Mouse (Mus musculus) cerebellum, adult 8-10 months (tissue): Measurements from ENCODE around the gene Anapc15.

ENCODE experiments used
- DNase-seq: peaks from one replicate; pipeline ENCODE4 v3.0.0; 2022

Anapc15 gene

DNA sequence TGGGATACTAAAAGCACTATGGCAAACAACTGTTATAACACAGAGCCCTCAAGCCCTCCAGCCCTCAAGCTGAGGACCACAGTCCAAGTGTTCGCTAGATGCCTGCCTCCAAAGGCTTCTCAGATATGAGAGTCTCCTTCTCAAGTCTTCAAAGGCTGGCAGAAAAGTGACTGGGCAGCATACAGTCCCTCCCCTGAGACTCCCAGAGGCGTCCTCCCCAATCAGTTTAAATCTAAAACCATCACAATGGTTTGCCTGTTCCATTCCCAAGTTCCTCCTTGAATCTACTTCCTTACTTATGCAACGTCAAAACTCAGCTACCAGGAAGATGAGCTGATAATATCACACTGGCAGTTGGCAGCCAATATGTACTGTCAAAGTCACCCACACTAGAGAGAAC is at the start of gene Anapc15:
TSS of gene Anapc15 (plus strand) at position 301 of the 400 bp plus-strand sequence.
- DNase-seq = no peak

DNA sequence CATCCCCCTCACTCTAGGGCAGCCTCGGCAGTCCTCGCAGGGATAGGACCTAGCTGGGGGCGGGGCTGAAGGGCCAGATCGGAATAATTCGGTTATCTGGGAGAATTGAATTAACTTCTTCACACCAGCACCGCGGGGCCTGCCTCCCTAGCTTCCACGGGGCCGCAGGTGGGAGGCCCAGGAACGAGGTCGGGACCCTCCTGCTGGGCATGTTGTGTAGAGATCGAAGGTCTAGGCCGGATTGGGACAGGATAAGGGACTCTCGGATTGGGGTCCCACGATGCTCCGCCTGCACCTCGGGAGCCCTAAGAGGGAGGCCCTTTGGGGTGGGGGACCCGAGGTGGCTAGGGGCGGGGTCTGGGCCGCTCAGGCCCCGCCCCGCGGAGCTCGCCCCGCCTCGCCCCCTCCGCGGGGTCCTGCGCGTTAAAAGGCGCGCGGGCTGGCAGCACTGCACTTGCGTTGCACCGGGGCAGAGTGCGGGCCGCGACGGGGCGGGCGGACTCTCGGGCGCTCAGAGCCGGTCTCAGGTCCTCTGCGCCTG is 45.6 kb upstream of the Anapc15 start, which contains the start of gene Phox2a:
TSS of gene Phox2a (plus strand) at position 453 of the 541 bp plus-strand sequence.
- no peak for DNase-seq

DNA sequence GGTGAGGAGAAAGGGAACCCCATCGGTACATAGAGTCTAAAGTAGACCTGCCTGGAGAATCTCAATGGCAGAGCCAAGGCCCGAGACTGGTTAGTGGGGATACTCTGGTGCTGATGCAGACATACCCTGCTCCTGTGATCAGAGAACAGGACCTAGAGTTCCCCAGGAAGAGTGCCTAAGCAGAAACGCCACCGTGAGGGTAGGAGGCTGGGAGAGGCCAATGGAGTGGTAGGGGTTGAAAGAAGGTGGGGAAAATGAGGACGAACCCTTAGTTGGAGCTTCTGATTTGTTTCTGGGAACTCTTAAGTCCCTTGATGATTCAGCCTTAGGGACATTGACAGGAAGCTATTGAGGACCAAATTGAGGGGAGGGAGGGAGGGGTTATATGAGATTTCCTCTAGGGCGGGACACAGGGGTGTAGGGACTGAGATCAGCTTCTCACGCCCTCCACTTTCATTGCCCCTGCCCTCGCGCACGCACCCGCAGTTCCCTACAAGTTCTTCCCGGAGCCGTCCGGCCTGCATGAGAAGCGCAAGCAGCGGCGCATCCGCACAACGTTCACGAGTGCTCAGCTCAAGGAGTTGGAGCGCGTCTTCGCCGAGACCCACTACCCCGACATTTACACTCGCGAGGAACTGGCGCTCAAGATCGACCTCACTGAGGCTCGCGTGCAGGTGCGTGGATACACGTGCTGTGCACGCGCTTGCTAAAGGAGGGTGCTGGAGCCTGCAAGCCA is 43.1 kb upstream of the Anapc15 start:
- DNase-seq = no peak

DNA sequence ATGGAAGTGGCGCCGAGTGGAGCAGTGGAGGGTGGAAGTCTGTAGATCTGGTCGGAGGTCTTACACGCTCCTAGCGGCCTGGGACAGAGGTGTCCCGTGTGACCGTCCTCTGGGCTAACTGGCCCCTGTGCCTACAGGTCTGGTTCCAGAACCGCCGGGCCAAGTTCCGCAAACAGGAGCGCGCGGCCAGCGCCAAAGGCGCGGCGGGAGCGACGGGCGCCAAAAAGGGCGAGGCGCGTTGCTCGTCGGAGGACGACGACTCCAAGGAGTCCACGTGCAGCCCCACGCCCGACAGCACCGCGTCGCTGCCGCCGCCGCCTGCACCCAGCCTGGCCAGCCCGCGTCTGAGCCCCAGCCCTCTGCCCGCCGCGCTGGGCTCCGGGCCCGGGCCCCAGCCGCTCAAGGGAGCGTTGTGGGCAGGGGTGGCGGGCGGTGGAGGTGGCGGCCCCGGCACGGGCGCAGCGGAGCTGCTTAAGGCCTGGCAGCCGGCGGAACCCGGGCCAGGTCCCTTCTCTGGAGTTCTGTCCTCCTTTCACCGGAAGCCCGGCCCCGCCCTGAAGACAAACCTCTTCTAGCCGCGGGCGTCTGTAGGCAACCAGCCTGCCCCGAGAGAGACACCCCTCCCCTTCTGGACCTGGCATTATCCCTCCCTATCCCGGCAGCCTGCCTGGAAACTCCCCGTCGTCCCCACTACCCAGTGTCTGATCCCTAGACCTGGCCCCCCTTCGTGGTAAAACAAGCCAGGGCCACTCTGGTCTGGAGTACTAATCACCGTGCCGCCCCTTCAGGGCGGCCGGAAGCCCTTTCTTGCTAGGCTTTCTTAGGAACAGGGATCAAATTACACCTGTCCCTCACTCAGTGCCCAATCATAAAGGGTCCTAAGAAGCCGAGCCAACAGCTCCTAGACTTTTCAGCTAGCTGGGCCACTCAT is 41.7 kb upstream of the Anapc15 start:
- DNase-seq = no peak

DNA sequence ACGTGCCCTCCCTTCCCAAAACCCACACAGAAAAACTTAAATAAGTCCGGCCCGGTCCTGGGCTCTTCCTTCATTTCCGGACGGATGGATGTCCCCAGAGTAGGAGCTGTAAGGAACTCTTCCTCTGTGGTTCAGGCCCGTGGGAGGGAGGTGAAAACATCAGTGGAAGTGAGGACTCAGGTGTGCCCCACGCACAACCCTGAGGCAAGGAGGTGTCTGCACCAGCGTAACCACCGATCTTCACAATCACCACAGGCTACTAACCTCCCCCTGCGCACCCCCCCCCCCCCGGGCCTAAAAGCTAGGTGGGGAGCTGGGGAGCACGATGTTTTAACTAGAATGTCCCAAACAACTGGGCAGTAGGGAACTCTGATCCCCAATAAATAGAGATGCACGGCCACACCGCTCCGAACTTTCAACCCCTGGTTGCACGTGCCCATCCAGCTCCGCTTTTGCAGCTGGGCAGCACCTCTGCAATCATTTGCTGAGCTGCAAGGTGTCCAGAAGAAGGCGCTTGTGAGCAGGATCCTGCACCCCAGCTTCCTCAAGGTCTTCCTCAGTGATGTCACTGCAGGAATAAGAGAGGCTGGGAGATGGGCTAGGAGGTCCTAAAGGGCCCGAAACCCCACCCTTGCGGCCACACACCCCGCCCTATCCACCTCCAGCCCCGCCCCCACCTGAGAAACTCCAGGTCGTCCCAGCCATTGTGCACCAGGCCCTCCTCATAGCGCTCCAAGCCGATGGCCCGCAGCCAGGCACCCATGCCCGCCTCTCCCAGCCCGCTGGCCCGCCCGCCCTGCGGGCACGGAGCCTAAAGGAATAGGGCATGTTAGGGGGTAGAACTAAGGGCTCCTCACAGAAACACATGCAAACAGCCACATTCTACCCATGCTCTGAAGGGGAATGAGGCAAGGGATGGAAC is 40.4 kb upstream of the Anapc15 start:
- no peak for DNase-seq

DNA sequence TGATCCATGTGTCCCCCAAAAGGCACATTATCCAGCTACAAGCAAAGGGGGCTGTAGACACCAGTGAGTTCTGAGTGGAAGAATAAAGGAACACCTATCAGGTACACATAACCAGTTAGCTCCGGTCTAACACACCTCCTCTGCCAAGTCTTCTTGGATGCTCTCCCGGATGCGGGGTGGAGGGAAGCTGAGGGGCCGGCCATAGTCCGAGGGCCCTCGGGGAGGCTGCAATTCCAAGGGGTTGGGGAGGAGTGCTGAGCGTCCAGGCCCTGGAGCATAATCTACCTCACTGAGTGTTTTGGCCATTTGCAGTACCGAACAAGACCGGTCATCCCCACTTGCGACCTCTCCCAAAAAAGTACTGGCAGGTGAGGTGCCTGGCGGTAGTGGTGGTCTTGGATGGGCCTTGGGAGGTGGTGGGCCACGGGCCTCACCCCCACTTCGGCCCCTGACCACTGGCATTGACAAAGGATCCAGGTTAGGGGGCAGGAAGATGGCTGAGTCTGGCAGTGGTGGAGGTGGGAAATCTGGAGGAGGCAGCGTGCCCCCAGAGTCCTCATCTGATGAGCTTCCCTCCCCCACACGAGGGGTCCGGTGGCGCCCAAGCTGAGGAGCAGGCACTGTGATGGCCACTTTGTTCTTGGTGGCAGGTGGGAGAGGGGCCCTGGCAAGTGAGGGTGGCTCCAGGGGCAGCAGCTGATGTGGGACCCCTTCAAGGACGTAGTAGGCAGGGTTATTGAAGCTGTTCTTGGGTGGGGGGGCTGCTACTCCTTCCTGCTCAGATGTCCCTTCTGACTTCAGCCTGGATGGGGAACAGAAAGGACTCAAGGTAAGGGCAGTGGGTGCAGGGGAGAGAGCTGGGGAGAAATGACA is 39.5 kb upstream of the Anapc15 start:
- no peak for DNase-seq

DNA sequence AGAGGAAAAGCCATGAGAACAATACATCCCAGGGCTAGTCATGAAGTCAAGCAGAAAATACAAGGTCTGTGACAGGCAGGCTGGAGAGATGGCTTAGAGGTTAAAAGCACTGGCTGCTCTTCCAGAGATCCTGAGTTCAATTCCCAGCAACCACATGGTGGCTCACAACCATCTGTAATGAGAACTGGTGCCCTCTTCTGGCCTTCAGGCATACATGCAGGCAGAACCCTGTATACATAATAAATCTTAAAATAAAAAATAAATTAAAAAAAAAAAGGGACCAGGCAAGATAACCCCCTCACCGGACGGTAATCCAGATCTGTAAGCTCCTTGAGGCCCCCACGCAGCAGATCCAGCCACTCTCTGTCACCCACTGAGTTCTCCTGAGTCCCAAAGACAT is 33.1 kb upstream of the Anapc15 start:
- no peak for DNase-seq

DNA sequence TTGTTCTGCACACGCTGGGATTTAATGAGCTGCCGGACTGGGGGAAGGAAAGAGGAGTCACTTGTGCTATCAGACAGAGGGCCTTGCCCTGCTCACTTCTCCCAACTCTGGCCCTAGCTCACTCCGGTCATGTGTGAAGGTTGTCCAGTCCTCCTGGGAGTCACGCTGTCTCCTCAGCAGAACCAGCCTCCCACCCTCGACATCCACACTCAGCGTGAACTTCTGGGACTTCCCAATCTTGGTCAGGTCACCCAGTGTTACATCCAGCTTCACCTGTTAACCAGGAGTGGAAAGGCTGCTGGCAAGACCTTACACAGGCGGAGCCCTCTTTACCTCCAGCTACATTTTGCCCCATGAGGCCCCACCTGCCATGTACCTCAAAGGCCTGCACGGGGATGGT is 32.1 kb upstream of the Anapc15 start:
- no peak for DNase-seq

DNA sequence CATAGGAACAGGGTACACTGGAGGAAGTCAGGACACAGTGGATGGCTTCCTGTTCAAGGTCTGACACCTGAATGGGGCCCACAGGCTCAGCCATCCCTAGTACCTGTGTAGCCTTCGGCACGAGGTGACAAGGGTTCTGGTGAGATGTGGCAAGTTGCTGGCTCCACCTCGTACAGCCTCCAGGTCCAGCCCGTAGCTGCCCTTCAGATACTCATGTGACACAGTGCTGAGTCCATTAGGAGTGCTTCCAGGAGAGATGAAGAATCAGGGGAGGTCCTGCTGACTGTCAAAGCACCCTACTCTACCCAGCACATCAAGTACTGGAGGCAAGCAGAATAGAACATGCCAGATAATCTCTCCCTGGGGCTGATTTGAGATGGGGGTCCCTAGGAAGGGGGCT is 31.1 kb upstream of the Anapc15 start:
- no peak for DNase-seq

DNA sequence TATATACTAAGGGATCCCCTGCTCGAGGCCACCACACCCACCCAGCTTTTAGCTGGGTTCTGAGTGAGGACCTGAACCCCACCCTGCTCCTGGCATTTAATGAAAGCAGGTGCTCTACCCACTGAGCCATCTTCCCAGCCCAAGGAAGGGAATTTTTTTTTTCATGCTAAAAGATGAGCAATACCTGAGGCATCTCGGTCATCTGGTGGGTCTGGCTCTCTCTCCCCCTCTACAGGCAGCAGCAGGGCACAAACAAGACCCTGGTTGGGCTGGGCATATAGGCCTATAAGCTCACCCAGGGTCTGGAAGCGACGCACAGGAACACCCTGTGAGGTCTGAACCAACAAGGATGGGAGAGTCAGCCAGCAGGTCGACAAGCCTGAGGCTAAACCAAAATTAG is 30.2 kb upstream of the Anapc15 start:
- DNase-seq = no peak

DNA sequence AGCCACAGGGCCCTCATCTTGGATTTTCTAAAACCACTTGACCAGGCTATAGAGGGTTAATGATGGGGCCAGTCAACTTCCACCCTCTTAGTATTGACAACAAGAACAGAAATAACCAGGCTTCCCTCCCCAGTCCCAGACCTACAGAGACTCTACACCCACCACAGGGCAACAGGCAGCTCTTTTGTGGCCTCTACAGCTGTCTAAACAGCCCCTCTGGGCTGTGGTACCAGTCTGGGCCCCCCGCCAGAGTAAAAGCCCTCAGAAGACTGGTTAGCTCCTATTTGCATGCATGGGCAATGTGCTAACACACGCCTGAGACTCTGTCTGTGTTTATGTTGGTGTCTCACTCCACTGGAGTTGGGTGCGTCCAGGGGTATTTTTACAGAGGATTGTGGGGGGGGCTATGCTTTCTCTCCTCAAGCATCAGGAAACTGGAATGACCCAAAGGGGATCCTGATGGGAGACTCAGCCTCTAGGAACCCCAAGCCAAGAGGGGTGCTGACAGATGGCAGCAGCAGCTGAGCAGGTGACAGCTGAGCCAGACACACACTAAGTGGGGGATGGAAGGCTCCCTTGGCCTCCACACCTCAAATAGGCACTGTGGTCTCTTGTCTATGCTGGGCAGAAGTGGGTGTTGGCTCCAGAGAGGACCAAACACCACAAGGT is 29.5 kb upstream of the Anapc15 start:
- DNase-seq = no peak

DNA sequence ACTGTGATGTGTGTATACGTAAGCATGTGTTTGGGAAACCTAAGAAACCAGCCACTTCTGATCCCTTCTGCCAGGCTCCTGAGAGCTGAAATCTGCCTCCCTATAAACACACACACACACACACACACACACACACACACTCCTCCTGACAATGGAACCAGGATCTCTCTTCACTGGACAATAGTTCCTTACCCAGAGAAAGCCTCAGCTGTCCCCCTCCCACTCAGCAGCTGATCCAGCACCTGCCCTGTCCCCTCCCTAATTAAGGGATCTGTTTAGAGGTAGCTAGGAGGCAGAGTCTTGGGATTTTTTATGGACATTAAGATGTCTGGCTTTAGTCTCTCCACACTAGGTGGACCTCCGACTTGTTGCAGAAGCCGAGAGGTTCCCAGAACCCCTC is 28.6 kb upstream of the Anapc15 start:
- no peak for DNase-seq

DNA sequence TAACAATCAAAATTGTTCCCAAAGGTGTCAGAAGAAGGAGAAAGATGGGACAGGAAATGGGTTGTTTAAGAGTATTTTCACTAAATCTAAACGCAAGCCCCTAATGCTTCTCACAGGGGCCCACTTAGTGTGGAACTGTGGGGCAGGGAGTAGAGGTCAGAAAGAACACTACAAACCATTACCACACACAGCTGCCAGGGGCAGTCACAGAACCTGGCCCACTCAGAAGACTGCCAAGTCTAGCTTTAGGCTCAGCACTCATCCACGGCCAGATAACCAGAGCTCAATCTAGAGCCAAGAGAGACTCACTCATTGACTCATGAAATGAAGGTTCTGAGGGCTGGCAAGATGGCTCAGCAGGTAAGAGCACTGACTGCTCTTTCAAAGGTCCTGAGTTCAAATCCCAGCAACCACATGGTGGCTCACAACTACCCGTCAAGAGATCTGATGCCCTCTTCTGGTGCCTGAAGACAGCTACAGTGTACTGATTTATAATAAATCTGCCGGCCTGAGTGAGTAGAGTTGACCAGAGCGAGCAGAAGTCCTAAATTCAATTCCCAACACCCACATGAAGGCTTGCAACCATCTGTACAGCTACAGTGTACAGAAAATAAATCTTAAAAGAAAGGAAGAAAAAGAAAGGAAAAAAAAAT is 27.9 kb upstream of the Anapc15 start:
- DNase-seq = no peak

DNA sequence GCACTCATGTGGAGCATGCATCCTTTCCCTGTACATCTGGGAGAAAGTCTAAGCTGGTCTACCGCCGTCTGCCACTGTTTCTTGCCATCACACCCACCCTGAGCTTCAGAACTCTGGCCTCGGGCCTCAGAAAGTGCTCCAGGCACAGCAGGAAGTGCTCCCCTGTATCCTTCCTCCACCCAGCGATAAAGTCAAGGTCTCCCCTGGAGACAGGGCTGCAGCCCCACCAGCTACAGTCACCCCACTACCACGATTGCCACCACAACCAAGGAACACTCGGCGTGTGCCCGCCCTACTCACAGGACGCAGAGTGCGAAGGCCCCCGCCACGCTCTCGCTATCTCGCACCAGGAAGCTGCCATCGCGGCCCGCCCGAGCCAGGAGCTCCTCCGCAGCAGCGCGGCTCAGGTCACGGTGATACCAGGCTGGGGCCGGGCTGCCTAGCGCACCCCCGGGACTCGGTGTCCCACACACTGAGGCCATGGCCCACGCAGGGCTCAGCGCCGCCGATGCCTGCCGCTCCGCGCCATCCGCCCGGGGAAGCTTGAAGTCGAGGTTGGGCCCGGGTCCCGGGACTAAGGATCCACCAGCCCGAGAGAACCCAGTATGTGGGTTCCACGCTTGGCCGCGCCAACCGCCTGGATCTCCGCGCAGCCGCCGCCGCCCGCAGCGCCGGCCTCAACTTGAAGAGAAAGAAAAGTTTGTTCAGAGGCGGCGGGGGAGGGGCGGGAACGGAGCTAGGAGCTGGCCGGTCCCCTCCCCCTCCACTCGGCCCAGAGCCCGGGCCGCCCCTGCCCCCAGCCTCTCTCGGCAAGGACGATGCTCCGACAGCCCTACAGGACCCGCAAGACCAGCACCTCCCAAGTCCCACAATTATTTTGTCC is 27.0 kb upstream of the Anapc15 start:
- DNase-seq = peak; percentile 28

DNA sequence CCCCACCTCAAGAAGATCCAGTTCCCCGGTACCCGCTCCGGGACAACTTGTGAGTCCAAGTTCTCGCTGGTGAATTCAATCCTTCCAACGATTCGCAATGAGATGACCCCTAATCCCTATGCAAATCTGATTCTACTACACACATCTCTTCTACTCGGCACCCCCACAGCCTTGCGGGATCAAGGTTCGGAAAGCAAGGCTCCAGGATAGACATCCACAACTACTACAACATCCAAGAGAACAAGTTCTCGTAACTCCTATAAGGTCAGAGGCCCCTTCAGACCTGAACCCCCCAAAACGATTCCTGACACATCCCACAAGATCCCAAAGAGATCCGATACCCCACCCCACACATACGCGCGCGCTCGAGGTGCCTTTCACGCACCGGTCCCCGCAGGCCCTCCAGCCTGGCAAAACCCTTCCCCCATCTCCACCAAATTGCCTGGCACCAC is 26.3 kb upstream of the Anapc15 start:
- no peak for DNase-seq

DNA sequence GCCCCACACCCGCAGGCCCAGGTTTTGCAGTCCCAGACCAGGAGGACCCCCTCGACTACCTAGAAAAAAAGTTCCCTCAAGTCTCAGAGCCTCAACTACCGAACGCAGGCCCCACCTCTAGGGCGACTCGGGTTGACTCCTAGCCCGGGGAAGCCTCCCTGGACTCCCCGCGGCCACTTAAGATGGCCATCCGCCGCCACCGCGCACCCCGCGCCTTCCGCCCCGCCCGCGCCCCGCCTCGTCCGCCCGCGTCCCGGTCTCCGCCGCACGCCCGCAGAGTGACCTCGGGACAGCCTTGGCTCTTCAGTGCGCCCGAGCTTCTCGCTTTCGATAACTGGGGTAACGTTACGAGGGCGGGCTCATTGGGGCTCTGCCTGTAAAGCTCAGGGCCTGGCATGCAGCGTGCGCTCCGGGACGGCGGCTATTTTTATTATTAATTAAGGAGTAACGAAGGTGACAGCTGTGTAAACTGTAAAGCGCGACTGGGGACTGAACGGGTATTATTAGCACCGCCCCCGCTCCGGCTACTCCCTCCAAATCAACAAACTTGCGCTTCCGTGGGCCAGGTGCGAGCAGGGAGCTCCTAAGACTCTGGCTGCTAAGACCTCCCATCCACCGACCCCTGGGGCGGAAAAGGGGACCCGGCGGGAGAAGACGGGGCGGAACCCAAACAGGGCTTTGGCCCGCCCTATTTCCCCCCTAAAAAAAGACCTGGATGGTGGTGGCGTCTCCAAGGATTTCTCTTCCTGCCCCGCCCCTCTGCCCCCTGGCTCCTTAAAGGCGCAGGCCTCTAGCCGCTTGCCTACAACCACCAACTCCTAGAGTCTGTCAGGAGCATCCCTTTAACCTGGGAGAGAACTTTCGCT is 25.7 kb upstream of the Anapc15 start, which contains the start of gene Inppl1:
TSS of gene Inppl1 (minus strand) at position 624 of the 866 bp plus-strand sequence.
- DNase-seq = peak; percentile 83

DNA sequence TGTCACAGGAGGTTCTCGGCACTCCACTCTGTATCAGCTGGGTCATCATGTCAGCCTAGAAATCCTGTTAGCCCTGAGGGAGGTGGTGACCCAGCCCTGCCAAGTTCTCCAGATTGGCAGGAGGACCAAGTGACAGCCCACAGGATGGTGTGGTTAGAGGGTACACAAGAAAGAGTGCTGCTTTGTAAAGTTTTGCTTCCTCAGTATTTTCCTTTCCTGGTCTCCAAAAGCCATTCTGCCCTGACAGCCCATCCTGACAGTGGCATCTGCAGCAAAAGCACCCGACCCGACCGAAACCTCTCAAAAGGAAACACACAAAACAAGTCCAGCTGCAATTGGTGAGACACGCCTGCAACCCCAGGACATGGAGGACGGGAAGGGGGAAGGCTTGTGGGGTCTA is 19.3 kb upstream of the Anapc15 start:
- no peak for DNase-seq

DNA sequence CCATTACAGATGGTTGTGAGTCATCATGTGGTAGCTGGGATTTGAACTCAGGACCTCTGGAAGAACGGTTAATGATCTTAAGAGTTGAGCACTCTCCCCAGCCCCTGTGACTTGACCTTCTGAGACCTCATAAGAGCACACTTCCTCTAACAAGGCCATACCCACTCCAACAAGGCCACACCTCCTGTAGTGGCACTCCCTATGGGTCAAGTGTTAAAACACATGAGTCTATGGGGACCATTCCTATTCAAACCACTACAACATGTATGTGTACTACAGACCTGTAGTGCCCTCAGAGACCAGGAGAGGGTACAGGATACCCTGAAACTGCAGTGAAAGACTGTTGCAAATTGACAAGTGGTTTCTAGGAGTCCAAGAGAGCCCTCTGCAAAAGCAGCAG is 15.6 kb upstream of the Anapc15 start:
- DNase-seq = no peak
